Mouse (Mus musculus) spleen, adult 2 months (tissue): Measurements from ENCODE around the gene Grm4.

Experiments
- CTCF ChIP-seq: fragments of 200-500 bp; IDR thresholded peaks from 2 replicates; pipeline ENCODE4 v1.5.1; 2011; ENCODE audit warnings: mild to moderate bottlenecking, inconsistent platforms; ENCODE audit not compliant: insufficient read depth, insufficient read length, insufficient replicate concordance; ENCODE audit errors: extremely low read depth
- POLR2A ChIP-seq: fragments of 200-500 bp; IDR thresholded peaks from 2 replicates; pipeline ENCODE4 v1.6.1; 2011; ENCODE audit warnings: low read depth, low read length, inconsistent platforms

GRCm38 (mm10) chr17:27499080-27499479 lies 22.1 kb downstream of the Grm4 start:
- no peak for TF ChIP-seq CTCF
- TF ChIP-seq POLR2A: no peak
